Mouse (Mus musculus) erythroid progenitor cell, adult 5-6 weeks (primary cell): Measurements from ENCODE around the gene Irgq. TPM values are rescaled to one million over a fixed set of nuclear protein-coding genes. Genes with fewer than 3 reads are reported as not detected.

Source experiments
- ATAC-seq: replicated peaks from 2 replicates; pipeline ENCODE4 v1.8.0; 2016; ENCODE audit warnings: moderate number of reproducible peaks, mild to moderate bottlenecking, moderate TSS enrichment, inconsistent platforms; ENCODE audit not compliant: poor library complexity, low FRiP score, severe bottlenecking
- total RNA-seq, 2 experiments: library from RNA; stranded (forward) in 1 of 2; stranded (reverse) in 1 of 2; fragments of 150-400 nt in 1 of 2; fragments of 186-747, 209-891 nt in 1 of 2; gene quantifications; 2 replicates each; pipeline versions ENCODE4 v1.2.3 to v1.2.4; 2015 to 2017; ENCODE audit warnings: low replicate concordance in 2 of 2

Gene Irgq
- total RNA-seq, 2 experiments from 2014 or later = 1.3 to 2.8 TPM

- ATAC-seq = no peak; the same call in 1 of the 2 replicates
Observed at GRCm38 (mm10) chr7:24586828-24587227, 56.3 kb downstream of the Irgq start.

GRCm38 (mm10) chr7:24587330-24588105 is 57.0 kb downstream of the Irgq start, which contains the start of the genes Ethe1 and Zfp575:
Gene Ethe1 (plus strand): TSS chr7:24587543.
Gene Zfp575 (minus strand): TSS chr7:24587641.
- ATAC-seq = no peak

Other genes starting within 250 kb of the Irgq start
- 1.1 and 2.5 TPM in 2 replicates for gene Zfp61, start 229.5 kb upstream of the Irgq start, total RNA-seq (2015; ENCODE audit: low replicate concordance)
- gene Zfp61, start 229.5 kb upstream of the Irgq start, total RNA-seq (2017; ENCODE audit: low replicate concordance) = 1.8 TPM in 1 of 2 replicates, not detected in the other
- gene Zfp94, start 214.0 kb upstream of the Irgq start, total RNA-seq (2015; ENCODE audit: low replicate concordance) = 0.72 TPM in 1 of 2 replicates, not detected in the other
- gene Zfp94, start 214.0 kb upstream of the Irgq start, total RNA-seq (2017; ENCODE audit: low replicate concordance) = 0.39 TPM in 1 of 2 replicates, not detected in the other
- not detected in 2 replicates for gene Tescl, start 196.8 kb upstream of the Irgq start, total RNA-seq (2015; ENCODE audit: low replicate concordance)
- not detected in 2 replicates for gene Tescl, start 196.8 kb upstream of the Irgq start, total RNA-seq (2017; ENCODE audit: low replicate concordance)
- not detected in 2 replicates for gene Lypd5, start 181.5 kb upstream of the Irgq start, total RNA-seq (2015; ENCODE audit: low replicate concordance)
- gene Lypd5, start 181.5 kb upstream of the Irgq start, total RNA-seq (2017; ENCODE audit: low replicate concordance) = not detected in 2 replicates
- 237 and 287 TPM in 2 replicates for gene Kcnn4, start 160.4 kb upstream of the Irgq start, total RNA-seq (2015; ENCODE audit: low replicate concordance)
- 417 and 443 TPM in 2 replicates for gene Kcnn4, start 160.4 kb upstream of the Irgq start, total RNA-seq (2017; ENCODE audit: low replicate concordance)
- gene Smg9, start 131.1 kb upstream of the Irgq start, total RNA-seq (2015; ENCODE audit: low replicate concordance) = 33.9 and 52.0 TPM in 2 replicates
- gene Smg9, start 131.1 kb upstream of the Irgq start, total RNA-seq (2017; ENCODE audit: low replicate concordance) = 25.2 and 42.7 TPM in 2 replicates
- gene Irgc1, start 78.4 kb upstream of the Irgq start, total RNA-seq (2015; ENCODE audit: low replicate concordance) = not detected in 2 replicates
- not detected in 2 replicates for gene Irgc1, start 78.4 kb upstream of the Irgq start, total RNA-seq (2017; ENCODE audit: low replicate concordance)
- gene Plaur, start 68.2 kb upstream of the Irgq start, total RNA-seq (2015; ENCODE audit: low replicate concordance) = 2.9 and 6.1 TPM in 2 replicates
- 1.1 and 7.2 TPM in 2 replicates for gene Plaur, start 68.2 kb upstream of the Irgq start, total RNA-seq (2017; ENCODE audit: low replicate concordance)
- not detected in 2 replicates for gene Cadm4, start 48.7 kb upstream of the Irgq start, total RNA-seq (2015; ENCODE audit: low replicate concordance)
- gene Cadm4, start 48.7 kb upstream of the Irgq start, total RNA-seq (2017; ENCODE audit: low replicate concordance) = not detected in 2 replicates
- 0.84 TPM in 1 of 2 replicates, not detected in the other for gene Zfp428, start 23.7 kb upstream of the Irgq start, total RNA-seq (2015; ENCODE audit: low replicate concordance)
- gene Zfp428, start 23.7 kb upstream of the Irgq start, total RNA-seq (2017; ENCODE audit: low replicate concordance) = 2.0 TPM in 1 of 2 replicates, not detected in the other
- gene AC161166.1, start 18.2 kb upstream of the Irgq start, total RNA-seq (2015; ENCODE audit: low replicate concordance) = not detected in 2 replicates
- gene AC161166.1, start 18.2 kb upstream of the Irgq start, total RNA-seq (2017; ENCODE audit: low replicate concordance) = not detected in 2 replicates
- gene Pinlyp, start 15.4 kb downstream of the Irgq start, total RNA-seq (2015; ENCODE audit: low replicate concordance) = not detected in 2 replicates
- gene Pinlyp, start 15.4 kb downstream of the Irgq start, total RNA-seq (2017; ENCODE audit: low replicate concordance) = not detected in 2 replicates
- gene Xrcc1, start 15.6 kb downstream of the Irgq start, total RNA-seq (2015; ENCODE audit: low replicate concordance) = 37.1 and 39.4 TPM in 2 replicates
- 36.7 and 62.5 TPM in 2 replicates for gene Xrcc1, start 15.6 kb downstream of the Irgq start, total RNA-seq (2017; ENCODE audit: low replicate concordance)
- gene Ethe1, start 56.9 kb downstream of the Irgq start, total RNA-seq (2015; ENCODE audit: low replicate concordance) = 11.2 and 11.3 TPM in 2 replicates
- gene Ethe1, start 56.9 kb downstream of the Irgq start, total RNA-seq (2017; ENCODE audit: low replicate concordance) = 6.8 and 9.2 TPM in 2 replicates
- gene Zfp575, start 57.0 kb downstream of the Irgq start, total RNA-seq (2015; ENCODE audit: low replicate concordance) = not detected in 2 replicates
- gene Zfp575, start 57.0 kb downstream of the Irgq start, total RNA-seq (2017; ENCODE audit: low replicate concordance) = 0.26 TPM in 1 of 2 replicates, not detected in the other
- gene Phldb3, start 80.1 kb downstream of the Irgq start, total RNA-seq (2015; ENCODE audit: low replicate concordance) = not detected in 2 replicates
- 0.64 and 7.0 TPM in 2 replicates for gene Phldb3, start 80.1 kb downstream of the Irgq start, total RNA-seq (2017; ENCODE audit: low replicate concordance)
- gene Lypd3, start 105.9 kb downstream of the Irgq start, total RNA-seq (2015; ENCODE audit: low replicate concordance) = not detected in 2 replicates
- gene Lypd3, start 105.9 kb downstream of the Irgq start, total RNA-seq (2017; ENCODE audit: low replicate concordance) = not detected in 2 replicates
- not detected in 2 replicates for gene Tex101, start 146.0 kb downstream of the Irgq start, total RNA-seq (2015; ENCODE audit: low replicate concordance)
- not detected in 2 replicates for gene Tex101, start 146.0 kb downstream of the Irgq start, total RNA-seq (2017; ENCODE audit: low replicate concordance)
- not detected in 2 replicates for gene BC049730, start 178.6 kb downstream of the Irgq start, total RNA-seq (2015; ENCODE audit: low replicate concordance)
- gene BC049730, start 178.6 kb downstream of the Irgq start, total RNA-seq (2017; ENCODE audit: low replicate concordance) = not detected in 2 replicates
- not detected in 2 replicates for gene Gm4763, start 196.2 kb downstream of the Irgq start, total RNA-seq (2015; ENCODE audit: low replicate concordance)
- gene Gm4763, start 196.2 kb downstream of the Irgq start, total RNA-seq (2017; ENCODE audit: low replicate concordance) = not detected in 2 replicates
- gene Cd177, start 229.6 kb downstream of the Irgq start, total RNA-seq (2015; ENCODE audit: low replicate concordance) = 39.4 and 55.5 TPM in 2 replicates
- 37.9 and 49.0 TPM in 2 replicates for gene Cd177, start 229.6 kb downstream of the Irgq start, total RNA-seq (2017; ENCODE audit: low replicate concordance)
- 6.8 and 7.1 TPM in 2 replicates for gene Ceacam10, start 246.5 kb downstream of the Irgq start, total RNA-seq (2015; ENCODE audit: low replicate concordance)
- 1.7 TPM in 1 of 2 replicates, not detected in the other for gene Ceacam10, start 246.5 kb downstream of the Irgq start, total RNA-seq (2017; ENCODE audit: low replicate concordance)